25 mouse cellular contexts compared by ENCODE assay signal in genomic region chr14:8472884-8473283, GRCm38 (mm10).
"Had no signal": no experiment of that assay in that cellular context is flagged by ENCODE, and none has a peak within 500 bp of the region (broad histone marks: within the 10 kb centered on the region; RNA-seq: fewer than 3 reads in every experiment).

No protein-coding gene starts in this region.

- H3K4me2 ChIP-seq: embryonic facial prominence, embryonic 12.5 days; embryonic facial prominence, embryonic 13.5 days; embryonic facial prominence, embryonic 15.5 days; forebrain, embryonic 12.5 days; forebrain, embryonic 13.5 days; forebrain, embryonic 15.5 days had no signal

- H3K4me1 ChIP-seq: embryonic facial prominence, embryonic 15.5 days had no signal

- H3K36me3 ChIP-seq: embryonic facial prominence, embryonic 10.5 days; embryonic facial prominence, embryonic 12.5 days; embryonic facial prominence, embryonic 13.5 days; embryonic facial prominence, embryonic 15.5 days; forebrain, embryonic 10.5 days; forebrain, embryonic 12.5 days; forebrain, embryonic 15.5 days had no signal

- H3K27ac ChIP-seq: embryonic facial prominence, embryonic 10.5 days; embryonic facial prominence, embryonic 12.5 days; embryonic facial prominence, embryonic 13.5 days; embryonic facial prominence, embryonic 15.5 days; forebrain, embryonic 10.5 days; forebrain, embryonic 12.5 days; forebrain, embryonic 13.5 days; forebrain, embryonic 15.5 days; gastrocnemius, adult 2 months; heart, adult 2 months had no signal

- H3K4me3 ChIP-seq: embryonic facial prominence, embryonic 10.5 days; embryonic facial prominence, embryonic 12.5 days; embryonic facial prominence, embryonic 13.5 days; embryonic facial prominence, embryonic 15.5 days; erythroblast, embryonic 14.5 days; forebrain, embryonic 10.5 days; forebrain, embryonic 12.5 days; forebrain, embryonic 13.5 days; forebrain, embryonic 15.5 days; gastrocnemius, adult 2 months; heart, adult 2 months had no signal

- H3K9ac ChIP-seq: embryonic facial prominence, embryonic 12.5 days; embryonic facial prominence, embryonic 13.5 days; embryonic facial prominence, embryonic 15.5 days; forebrain, embryonic 12.5 days; forebrain, embryonic 13.5 days; forebrain, embryonic 15.5 days; forebrain, postnatal 0 days had no signal

- H3K27me3 ChIP-seq: embryonic facial prominence, embryonic 12.5 days; embryonic facial prominence, embryonic 13.5 days; embryonic facial prominence, embryonic 15.5 days; forebrain, embryonic 12.5 days; forebrain, embryonic 13.5 days; forebrain, embryonic 15.5 days had no signal

- H3K9me3 ChIP-seq: embryonic facial prominence, embryonic 10.5 days; embryonic facial prominence, embryonic 12.5 days; embryonic facial prominence, embryonic 13.5 days; embryonic facial prominence, embryonic 15.5 days; forebrain, embryonic 10.5 days; forebrain, embryonic 12.5 days; forebrain, embryonic 13.5 days; forebrain, embryonic 15.5 days had no signal

- DNase-seq: cerebellum, adult 9-10 months; cerebellum, adult 9-11 months; cerebellum, postnatal 10 days; cerebellum, postnatal 14 days; cerebellum, postnatal 25 days; cerebellum, postnatal 36 days; embryo, embryonic 11 days; forebrain, postnatal 0 days; gastrocnemius, adult 2 months; gastrocnemius, postnatal 10 days; gastrocnemius, postnatal 14 days; gastrocnemius, postnatal 25 days; gastrocnemius, postnatal 36 days; heart, adult 11 months; heart, adult 18-20 months; heart, adult 2 months had no signal
